ENCODE assay signal across 8 mouse cellular contexts in the genomic region with DNA sequence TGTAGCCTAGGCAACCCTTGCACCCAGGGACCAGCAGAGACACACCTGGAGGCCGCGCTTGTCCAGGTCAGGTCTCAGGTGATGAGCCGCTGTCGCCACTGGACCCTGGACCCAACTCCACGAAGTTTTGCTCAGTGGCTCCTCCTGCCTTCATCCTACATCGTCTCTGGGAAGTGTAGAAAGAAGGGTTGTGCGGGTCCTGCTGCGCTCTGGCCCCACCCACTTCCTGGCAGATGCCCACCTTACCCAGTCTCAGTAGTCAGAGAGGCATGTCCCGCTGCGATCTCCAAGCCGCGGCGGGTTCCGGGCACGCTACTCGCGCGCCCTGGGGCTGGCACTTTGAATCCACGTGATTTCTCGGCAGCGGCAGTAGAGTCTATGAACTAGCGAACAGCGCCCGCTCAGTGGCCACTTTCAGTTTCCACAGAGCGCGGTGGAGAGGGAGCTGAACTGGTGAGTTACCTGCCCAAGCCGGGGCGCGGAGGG. TPM values are rescaled to one million over a fixed set of nuclear protein-coding genes. Genes with fewer than 3 reads are reported as not detected.
DNase-seq lines count a peak whose midpoint lies in the region; ATAC-seq and TF ChIP-seq lines count a peak whose summit lies in the region.

A gene (plus strand): TSS at position 376 of the 486 bp plus-strand sequence.

- no peaks in the 10 kb centered on the region for H3K36me3 ChIP-seq in forebrain, embryonic 13.5 days (ENCODE audit: poor library complexity, severe bottlenecking)
- no peaks in the 10 kb centered on the region for H3K36me3 ChIP-seq in liver, postnatal 0 days (replicated peaks; ENCODE audit: insufficient read depth, low read length)
- H3K36me3 ChIP-seq in neural tube, embryonic 13.5 days = no peaks in the 10 kb centered on the region

- peak within 1 kb of the TSS; percentile 52 for H3K9ac ChIP-seq in forebrain, embryonic 13.5 days
- H3K9ac ChIP-seq in liver, postnatal 0 days (replicated peaks) = peak within 1 kb of the TSS; percentile 62
- H3K9ac ChIP-seq in neural tube, embryonic 13.5 days = peak within 1 kb of the TSS; percentile 58

- WGBS in forebrain, embryonic 13.5 days = 2% methylated on average over 29 of the region's 29 CpGs
- under 1% methylated on average over 29 of the region's 29 CpGs for WGBS in large intestine, adult 2 months
- 1% methylated on average over 29 of the region's 29 CpGs for WGBS in liver, postnatal 0 days (ENCODE audit: insufficient replicate concordance)
- 3% methylated on average over 29 of the region's 29 CpGs for WGBS in neural tube, embryonic 13.5 days

- H3K4me1 ChIP-seq in brown adipose tissue, adult 24 weeks (ENCODE audit: control insufficient read depth, insufficient read depth, insufficient read length, low read length) = peaks cover 10% of the 10 kb centered on the region
- peaks cover 6% of the 10 kb centered on the region for H3K4me1 ChIP-seq in forebrain, embryonic 13.5 days
- peaks cover 6% of the 10 kb centered on the region; the same call in 1 of the 2 replicates for H3K4me1 ChIP-seq in liver, postnatal 0 days (ENCODE audit: insufficient read depth)
- H3K4me1 ChIP-seq in neural tube, embryonic 13.5 days (replicated peaks) = peaks cover 9% of the 10 kb centered on the region

- peak within 1 kb of the TSS; percentile 77 for H3K4me3 ChIP-seq in brown adipose tissue, adult 24 weeks (ENCODE audit: insufficient read depth, low read depth, low read length)
- peak within 1 kb of the TSS; percentile 41 for H3K4me3 ChIP-seq in forebrain, embryonic 13.5 days
- H3K4me3 ChIP-seq in liver, postnatal 0 days (ENCODE audit: low read depth, low read length) = peak within 1 kb of the TSS; percentile 59
- peak within 1 kb of the TSS; percentile 40 for H3K4me3 ChIP-seq in neural tube, embryonic 13.5 days

- peak; percentile 28 for TF ChIP-seq CTCF in liver, postnatal 0 days (IDR thresholded peaks at IDR 0.05; ENCODE audit: low read depth)

- intact Hi-C loops in heart, postnatal 10 days (cut with DNase I) = no loop called here

- no peaks in the 10 kb centered on the region for H3K9me3 ChIP-seq in forebrain, embryonic 13.5 days (replicated peaks)
- H3K9me3 ChIP-seq in liver, postnatal 0 days (ENCODE audit: low read length) = no peaks in the 10 kb centered on the region
- H3K9me3 ChIP-seq in neural tube, embryonic 13.5 days = no peaks in the 10 kb centered on the region

- peaks cover 22% of the 10 kb centered on the region for H3K27me3 ChIP-seq in forebrain, embryonic 13.5 days
- no peaks in the 10 kb centered on the region; the same call in 1 of the 2 replicates for H3K27me3 ChIP-seq in liver, postnatal 0 days (ENCODE audit: insufficient read depth, low read length)
- peaks cover 33% of the 10 kb centered on the region for H3K27me3 ChIP-seq in neural tube, embryonic 13.5 days

- TF ChIP-seq EP300 in liver, postnatal 0 days (IDR thresholded peaks at IDR 0.05; ENCODE audit: low read depth) = no peak

- peak within 1 kb of the TSS; percentile 79 for H3K4me2 ChIP-seq in forebrain, embryonic 13.5 days
- H3K4me2 ChIP-seq in liver, postnatal 0 days (ENCODE audit: low read depth, low read length) = peak within 1 kb of the TSS; percentile 75
- peak within 1 kb of the TSS; percentile 73 for H3K4me2 ChIP-seq in neural tube, embryonic 13.5 days

- DNase-seq in CD4-positive helper T cell, adult 2 months (ENCODE audit: low read depth, low spot score) = peak; percentile 93
- DNase-seq in heart, postnatal 10 days = peak; percentile 69 to 71
- peak; percentile 50 for DNase-seq in large intestine, adult 2 months (ENCODE audit: low read depth, low spot score)
- peak; percentile 78 for DNase-seq in liver, postnatal 0 days
- DNase-seq in telencephalon, adult 2 months (ENCODE audit: low read depth, low spot score) = peak; percentile 18

- peak; percentile 70 for ATAC-seq in forebrain, embryonic 13.5 days
- ATAC-seq in liver, postnatal 0 days = peak; percentile 83
- no peak; the same call in 1 of the 2 replicates for ATAC-seq in neural tube, embryonic 13.5 days (ENCODE audit: low read depth)

- H3K27ac ChIP-seq in brown adipose tissue, adult 24 weeks (replicated peaks; ENCODE audit: low read depth, low read length) = peak within 1 kb of the TSS; percentile 39; the same call in 1 of the 2 replicates
- H3K27ac ChIP-seq in forebrain, embryonic 13.5 days = no peak within 1 kb of the TSS
- no peak within 1 kb of the TSS for H3K27ac ChIP-seq in liver, postnatal 0 days (ENCODE audit: low read depth)
- no peak within 1 kb of the TSS for H3K27ac ChIP-seq in neural tube, embryonic 13.5 days (replicated peaks)

RNA-seq across cellular contexts. Expression of the gene that starts here (rescaled TPM):
- polyA plus RNA-seq in brown adipose tissue, adult 24 weeks (2012; ENCODE audit: insufficient read depth, insufficient read length, missing spikeins) = 5.0 and 7.6 TPM in 2 replicates
- polyA plus RNA-seq in forebrain, embryonic 13.5 days (2015; fragmentation: Nextera tagmentation; extraction: Ambion mirVana) = 0.12 and 0.26 TPM in 2 replicates
- 1 to 10 TPM in 1 of 2 experiments, under 1 TPM in 1; 0.84 to 1.0 TPM for total RNA-seq in heart, postnatal 10 days (2021)
- 12.6 and 17.0 TPM in 2 replicates for polyA plus RNA-seq in large intestine, adult 2 months (2012; rRNA removed)
- polyA plus RNA-seq in liver, postnatal 0 days (2015; fragmentation: Nextera tagmentation; extraction: Ambion mirVana) = 0.82 and 1.3 TPM in 2 replicates
- 0.18 and 0.32 TPM in 2 replicates for polyA plus RNA-seq in neural tube, embryonic 13.5 days (2015; fragmentation: Nextera tagmentation; extraction: Ambion mirVana)

Comparison
In these comparisons a context has a peak if more than half of its experiments do, and no peak if none do; other contexts are left out.
1. Peak in ATAC-seq, H3K4me3 ChIP-seq, H3K9ac ChIP-seq and H3K4me2 ChIP-seq in forebrain, embryonic 13.5 days; RNA of the gene not detected or under 1 TPM.
2. DNase-seq: peak in every context shown above with its lines; median percentile 93 in CD4-positive helper T cell, adult 2 months; 78 in liver, postnatal 0 days; 70 in heart, postnatal 10 days; 50 in large intestine, adult 2 months; 18 in telencephalon, adult 2 months.